Mouse (Mus musculus) ovary, adult 2 months (tissue): ENCODE results near the gene Gm17334. TPM values are rescaled to one million over a fixed set of nuclear protein-coding genes. Genes with fewer than 3 reads are reported as not detected.

ENCODE experiments used
- polyA plus RNA-seq: library from polyadenylated mRNA; depleted of rRNA; stranded (reverse); fragments of >200 nt; gene quantifications from 2 replicates; pipeline ENCODE4 v1.2.3, GENCODE M21; 2012; rRNA removed

The Gm17334 gene
- polyA plus RNA-seq = 1.2 and 2.3 TPM in 2 replicates

GRCm38 (mm10) chr11:53773087-53773486 is at the start of gene Gm17334:
TSS of gene Gm17334 (minus strand) at chr11:53773187.

DNA sequence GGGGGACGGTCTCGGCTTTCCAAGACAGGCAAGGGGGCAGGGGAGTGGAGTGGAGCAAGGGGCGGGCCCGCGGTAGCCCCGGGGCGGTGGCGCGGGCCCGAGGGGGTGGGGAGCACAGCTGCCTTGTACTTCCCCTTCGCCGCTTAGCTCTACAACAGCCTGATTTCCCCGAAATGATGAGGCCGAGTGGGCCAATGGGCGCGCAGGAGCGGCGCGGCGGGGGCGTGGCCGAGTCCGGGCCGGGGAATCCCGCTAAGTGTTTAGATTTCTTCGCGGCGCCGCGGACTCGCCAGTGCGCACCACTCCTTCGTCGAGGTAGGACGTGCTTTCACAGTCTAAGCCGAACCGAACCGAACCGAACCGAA is 3.2 kb downstream of the Gm17334 start, which contains the start of gene Irf1:
Gene Irf1, plus strand, starts transcription at position 255 of the 365 bp plus-strand sequence.

Other genes with a start within 250 kb of the Gm17334 start
- 6.0 and 10.9 TPM in 2 replicates for gene Kif3a, start 205.8 kb downstream of the Gm17334 start, polyA plus RNA-seq
- gene Il4, start 154.5 kb downstream of the Gm17334 start, polyA plus RNA-seq = not detected in 2 replicates
- not detected in 2 replicates for gene Il13, start 138.5 kb downstream of the Gm17334 start, polyA plus RNA-seq
- gene Rad50, start 65.9 kb downstream of the Gm17334 start, polyA plus RNA-seq = 3.8 and 6.3 TPM in 2 replicates
- not detected in 2 replicates for gene Il5, start 52.4 kb downstream of the Gm17334 start, polyA plus RNA-seq
- gene Irf1, start 3.2 kb downstream of the Gm17334 start, polyA plus RNA-seq = 44.3 and 53.6 TPM in 2 replicates
- gene Gm12216, start 86.1 kb upstream of the Gm17334 start, polyA plus RNA-seq = 6.2 and 10.2 TPM in 2 replicates
- 29.3 and 30.2 TPM in 2 replicates for gene Slc22a5, start 118.5 kb upstream of the Gm17334 start, polyA plus RNA-seq
- 5.5 and 5.9 TPM in 2 replicates for gene Slc22a21, start 207.1 kb upstream of the Gm17334 start, polyA plus RNA-seq